Mouse (Mus musculus) bone marrow macrophage, adult 2 months (primary cell): ENCODE results near the gene Agl.

ENCODE experiments used
- CTCF ChIP-seq: IDR thresholded peaks from 2 replicates; pipeline ENCODE4 v1.5.1; 2012; ENCODE audit warnings: low read depth, mild to moderate bottlenecking, low read length, moderate library complexity
- POLR2A ChIP-seq: IDR thresholded peaks from 2 replicates; pipeline ENCODE4 v1.6.1; 2012; ENCODE audit warnings: mild to moderate bottlenecking, low read depth, low read length, borderline replicate concordance

GRCm38 (mm10) chr3:116737326-116737731 lies 70.6 kb downstream of the Agl start:
- no peak for TF ChIP-seq CTCF
- no peak for TF ChIP-seq POLR2A
